Mouse (Mus musculus) heart, embryonic 15.5 days (tissue): ENCODE data around the gene Matn3. TPM values are rescaled to one million over a fixed set of nuclear protein-coding genes. Genes with fewer than 3 reads are reported as not detected.
A peak's percentile ranks its signal among the peaks of the same experiment; 100 is the strongest.

Experiments used
- ATAC-seq: fragments of 200-750 bp; cut with Nextera tagmentation; replicated peaks from 2 replicates; pipeline ENCODE4 v1.8.0; 2017; ENCODE audit warnings: low read depth, moderate TSS enrichment; ENCODE audit not compliant: insufficient number of reproducible peaks, insufficient read depth, low FRiP score
- H3K27ac ChIP-seq: fragments of 300-500 bp; sonication (generic); 2 replicates; pipeline ENCODE4 v1.5.1; 2015; ENCODE audit warnings: mild to moderate bottlenecking, inconsistent platforms
- H3K27me3 ChIP-seq: fragments of 300-500 bp; sonication (generic); 2 replicates; pipeline ENCODE4 v1.6.1; 2015; ENCODE audit warnings: inconsistent platforms
- H3K36me3 ChIP-seq: fragments of 300-500 bp; sonication (generic); 2 replicates; pipeline ENCODE4 v1.6.1; 2015; ENCODE audit warnings: mild to moderate bottlenecking, inconsistent platforms
- H3K4me1 ChIP-seq: fragments of 300-500 bp; sonication (generic); replicated peaks from 2 replicates; pipeline ENCODE4 v1.6.1; 2015; ENCODE audit warnings: inconsistent platforms
- H3K4me2 ChIP-seq: fragments of 300-500 bp; sonication (generic); 2 replicates; pipeline ENCODE4 v1.6.1; 2015; ENCODE audit warnings: inconsistent platforms, mild to moderate bottlenecking, moderate library complexity
- H3K4me3 ChIP-seq: fragments of 300-500 bp; sonication (generic); 2 replicates; pipeline ENCODE4 v1.5.1; 2015; ENCODE audit warnings: mild to moderate bottlenecking, inconsistent platforms
- H3K9ac ChIP-seq: fragments of 300-500 bp; sonication (generic); 2 replicates; pipeline ENCODE4 v1.6.1; 2015; ENCODE audit warnings: mild to moderate bottlenecking, inconsistent platforms
- H3K9me3 ChIP-seq: fragments of 300-500 bp; sonication (generic); replicated peaks from 2 replicates; pipeline ENCODE4 v1.6.1; 2016; ENCODE audit warnings: inconsistent platforms
- WGBS: fragments of 180-500 bp; shearing (Covaris S2); methylation state at CpG from one replicate; pipeline ENCODE4 v1.1.7; 2015; ENCODE audit warnings: mixed read lengths; 5-methylcytosine and 5-hydroxymethylcytosine counted together
- polyA plus RNA-seq: library from polyadenylated mRNA; unstranded; fragments of >200 nt; fragmentation: Nextera tagmentation; extraction: Ambion mirVana; gene quantifications from 2 replicates; pipeline ENCODE4 v1.2.1, GENCODE M21; 2015

The Matn3 gene
- polyA plus RNA-seq, 1 experiment from 2014 or later, result 0.39 TPM

GRCm38 (mm10) chr12:8940011-8941005 lies 7.4 kb upstream of the Matn3 start:
- no peak overlapping the region for H3K27ac ChIP-seq
- H3K9ac ChIP-seq, result no peak overlapping the region
- peaks cover 6% of the 10 kb centered on the region; the same call in 1 of the 2 replicates for H3K4me1 ChIP-seq
- ATAC-seq, result no peak
- H3K4me3 ChIP-seq, result no peak overlapping the region
- H3K9me3 ChIP-seq, result no peaks in the 10 kb centered on the region
- H3K36me3 ChIP-seq, result peaks cover 40% of the 10 kb centered on the region
- no peaks in the 10 kb centered on the region for H3K27me3 ChIP-seq
- H3K4me2 ChIP-seq, result no peak overlapping the region
- 65% methylated on average over 12 of the region's 12 CpGs for WGBS

GRCm38 (mm10) chr12:8941131-8941615 lies 6.6 kb upstream of the Matn3 start:
- H3K4me1 ChIP-seq, result no peaks in the 10 kb centered on the region
- H3K9ac ChIP-seq, result no peak overlapping the region
- no peak for ATAC-seq
- H3K9me3 ChIP-seq, result no peaks in the 10 kb centered on the region
- H3K27me3 ChIP-seq, result no peaks in the 10 kb centered on the region
- no peak overlapping the region for H3K4me2 ChIP-seq
- H3K36me3 ChIP-seq, result peaks cover 33% of the 10 kb centered on the region
- H3K4me3 ChIP-seq, result no peak overlapping the region
- 72% methylated on average over 4 of the region's 4 CpGs for WGBS
- no peak overlapping the region for H3K27ac ChIP-seq

- Histone ChIP-seq H3K36me3 (peaks cover 26% of the 10 kb centered on the region), H3K4me3 (no peak overlapping the region), H3K4me1 (no peaks in the 10 kb centered on the region), H3K9ac (no peak overlapping the region), H3K4me2 (no peak overlapping the region), H3K27me3 (no peaks in the 10 kb centered on the region), H3K27ac (no peak overlapping the region), H3K9me3 (no peaks in the 10 kb centered on the region)
- ATAC-seq, result no peak
- WGBS, result 42% methylated on average over 4 of the region's 4 CpGs
These were observed 5.9 kb upstream of the Matn3 start for GRCm38 (mm10) chr12:8941699-8942392.

GRCm38 (mm10) chr12:8947163-8947562 lies 566 bp upstream of the Matn3 start:
- no peak overlapping the region for H3K27ac ChIP-seq
- H3K9me3 ChIP-seq, result no peaks in the 10 kb centered on the region
- peak overlapping the region; percentile 97 for H3K4me2 ChIP-seq
- no peak overlapping the region for H3K9ac ChIP-seq
- H3K27me3 ChIP-seq, result 0 out of 2 replicates have a peak, but pooled peaks cover 6% of the 10 kb centered on the region
- H3K4me3 ChIP-seq, result 0 out of 2 replicates have a peak overlapping the region, but pooled peaks have one; percentile 56
- H3K36me3 ChIP-seq, result no peaks in the 10 kb centered on the region
- WGBS, result 42% methylated on average over 9 of the region's 9 CpGs
- no peak for ATAC-seq
- H3K4me1 ChIP-seq, result peaks cover 9% of the 10 kb centered on the region

GRCm38 (mm10) chr12:8953136-8953535 lies 5.4 kb downstream of the Matn3 start:
- Histone ChIP-seq H3K27ac (no peak overlapping the region), H3K4me1 (peaks cover 2% of the 10 kb centered on the region), H3K36me3 (no peaks in the 10 kb centered on the region), H3K27me3 (0 out of 2 replicates have a peak, but pooled peaks cover 6% of the 10 kb centered on the region), H3K9ac (no peak overlapping the region), H3K4me2 (no peak overlapping the region), H3K4me3 (no peak overlapping the region), H3K9me3 (no peaks in the 10 kb centered on the region)
- no peak for ATAC-seq
- WGBS, result 78% methylated on average over 10 of the region's 10 CpGs

- Histone ChIP-seq H3K36me3 (no peaks in the 10 kb centered on the region), H3K4me2 (no peak overlapping the region), H3K27ac (no peak overlapping the region), H3K9ac (no peak overlapping the region), H3K4me3 (no peak overlapping the region), H3K27me3 (no peaks in the 10 kb centered on the region), H3K9me3 (no peaks in the 10 kb centered on the region), H3K4me1 (no peaks in the 10 kb centered on the region)
- 64% methylated on average over 9 of the region's 9 CpGs for WGBS
- ATAC-seq, result no peak
These were observed 6.4 kb downstream of the Matn3 start for GRCm38 (mm10) chr12:8954161-8954561.

GRCm38 (mm10) chr12:8961607-8962316 lies 14.0 kb downstream of the Matn3 start:
- H3K4me1 ChIP-seq, result no peaks in the 10 kb centered on the region
- no peak overlapping the region for H3K9ac ChIP-seq
- no peaks in the 10 kb centered on the region for H3K9me3 ChIP-seq
- H3K4me2 ChIP-seq, result no peak overlapping the region
- ATAC-seq, result no peak
- H3K36me3 ChIP-seq, result no peaks in the 10 kb centered on the region
- no peak overlapping the region for H3K4me3 ChIP-seq
- H3K27ac ChIP-seq, result no peak overlapping the region
- 66% methylated on average over 9 of the region's 9 CpGs for WGBS
- no peaks in the 10 kb centered on the region for H3K27me3 ChIP-seq

GRCm38 (mm10) chr12:8969828-8970227 lies 22.1 kb downstream of the Matn3 start:
- WGBS, result 9% methylated on average over 9 of the region's 9 CpGs
- Histone ChIP-seq H3K9ac (no peak overlapping the region), H3K9me3 (no peaks in the 10 kb centered on the region), H3K27me3 (no peaks in the 10 kb centered on the region), H3K27ac (peak overlapping the region; percentile 33), H3K4me3 (no peak overlapping the region), H3K4me2 (peak overlapping the region; percentile 26), H3K36me3 (no peaks in the 10 kb centered on the region), H3K4me1 (peaks cover 12% of the 10 kb centered on the region)
- ATAC-seq, result peak; percentile 90

GRCm38 (mm10) chr12:8973820-8974465 lies 26.2 kb downstream of the Matn3 start, which contains the start of gene Wdr35:
Gene Wdr35 (plus strand): TSS chr12:8973892.
- Histone ChIP-seq H3K27ac (peak within 1 kb of the TSS; percentile 41; the same call in 1 of the 2 replicates), H3K9ac (peak within 1 kb of the TSS; percentile 53), H3K4me3 (peak within 1 kb of the TSS; percentile 66), H3K27me3 (no peaks in the 10 kb centered on the region), H3K4me1 (peaks cover 13% of the 10 kb centered on the region), H3K4me2 (peak within 1 kb of the TSS; percentile 81), H3K9me3 (no peaks in the 10 kb centered on the region), H3K36me3 (peaks cover 5% of the 10 kb centered on the region; the same call in 1 of the 2 replicates)
- ATAC-seq, result peak; percentile 83
- WGBS, result under 1% methylated on average over 45 of the region's 45 CpGs

GRCm38 (mm10) chr12:8975076-8975475 lies 27.3 kb downstream of the Matn3 start:
- H3K4me1 ChIP-seq, result peaks cover 9% of the 10 kb centered on the region; the same call in 1 of the 2 replicates
- peaks cover 6% of the 10 kb centered on the region; the same call in 1 of the 2 replicates for H3K36me3 ChIP-seq
- H3K27ac ChIP-seq, result no peak overlapping the region
- WGBS, result 92% methylated on average over 3 of the region's 3 CpGs
- H3K27me3 ChIP-seq, result no peaks in the 10 kb centered on the region
- no peak overlapping the region for H3K4me2 ChIP-seq
- H3K9ac ChIP-seq, result no peak overlapping the region
- H3K4me3 ChIP-seq, result no peak overlapping the region
- no peaks in the 10 kb centered on the region for H3K9me3 ChIP-seq
- ATAC-seq, result no peak
